Mouse (Mus musculus): Measurements from ENCODE around the gene Rabggta.
A peak's percentile ranks its signal among the peaks of the same experiment; 100 is the strongest.

The Rabggta gene

DNA sequence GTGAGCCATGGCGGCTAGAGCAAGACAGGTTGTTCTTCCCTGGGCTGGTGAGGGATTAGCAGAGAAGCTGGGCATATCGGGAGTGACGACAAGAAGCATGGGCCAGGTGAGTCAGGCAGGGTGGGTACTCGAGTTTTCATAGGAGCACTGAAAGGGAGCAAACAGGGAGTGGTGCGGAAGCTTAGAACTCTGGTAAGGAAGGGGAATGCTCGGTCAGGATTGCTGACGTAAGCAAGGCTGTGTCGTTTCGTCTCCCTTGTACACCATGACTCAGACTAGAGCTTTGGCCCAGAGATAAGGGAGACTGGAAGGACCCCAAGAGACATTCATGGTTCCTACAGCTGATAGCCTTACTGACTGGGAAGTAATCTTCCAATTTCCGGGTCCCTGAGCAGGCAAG lies 11.8 kb upstream of the Rabggta start:
- DNase-seq (ENCODE audit: low read depth, low spot score): no peak

DNA sequence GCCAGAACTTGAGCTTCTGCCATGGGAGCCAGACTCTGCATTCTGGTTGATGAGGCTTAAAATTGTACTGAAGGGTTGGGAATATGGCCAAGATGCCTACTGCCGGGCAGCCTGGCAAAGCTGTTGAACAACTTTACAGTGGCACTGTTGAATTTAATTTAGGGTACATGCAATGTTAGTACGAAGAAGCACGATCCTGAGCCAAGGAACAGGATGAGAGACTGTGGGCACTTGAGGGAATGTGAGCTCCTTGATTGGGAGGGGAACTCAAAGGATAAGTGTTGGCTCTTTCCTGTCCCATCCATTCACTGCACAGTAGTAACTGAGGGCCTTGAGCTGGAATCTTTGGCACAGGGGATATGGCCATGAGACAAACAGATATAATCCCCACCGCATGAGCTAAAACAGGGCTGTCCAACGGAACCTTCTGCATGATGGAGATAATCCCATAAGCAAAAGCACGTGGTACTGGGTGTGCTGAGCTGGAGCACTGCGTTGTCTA lies 8.5 kb upstream of the Rabggta start:
- DNase-seq (ENCODE audit: low read depth, low spot score): no peak

DNA sequence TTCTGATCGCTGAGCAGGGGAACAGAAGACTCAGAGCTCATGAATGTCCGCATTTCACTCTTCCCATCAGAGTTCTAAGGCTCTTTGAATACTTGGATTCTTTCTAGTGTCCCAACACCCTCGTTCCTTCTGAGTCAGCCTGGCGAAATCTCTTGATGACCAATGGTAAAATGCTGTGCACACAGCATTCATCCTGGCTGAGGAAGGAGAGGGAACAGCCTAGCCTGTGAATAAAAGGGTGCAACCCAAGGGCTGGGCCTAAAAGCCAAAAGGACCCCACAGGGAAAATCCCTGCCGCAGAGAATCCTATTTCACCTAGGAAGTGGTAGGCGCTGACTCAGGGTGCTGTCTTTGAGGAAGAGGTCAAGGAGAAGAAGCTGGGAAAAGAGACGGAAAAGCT lies 8.1 kb upstream of the Rabggta start:
- peak; percentile 28 for DNase-seq (ENCODE audit: low read depth, low spot score)

DNA sequence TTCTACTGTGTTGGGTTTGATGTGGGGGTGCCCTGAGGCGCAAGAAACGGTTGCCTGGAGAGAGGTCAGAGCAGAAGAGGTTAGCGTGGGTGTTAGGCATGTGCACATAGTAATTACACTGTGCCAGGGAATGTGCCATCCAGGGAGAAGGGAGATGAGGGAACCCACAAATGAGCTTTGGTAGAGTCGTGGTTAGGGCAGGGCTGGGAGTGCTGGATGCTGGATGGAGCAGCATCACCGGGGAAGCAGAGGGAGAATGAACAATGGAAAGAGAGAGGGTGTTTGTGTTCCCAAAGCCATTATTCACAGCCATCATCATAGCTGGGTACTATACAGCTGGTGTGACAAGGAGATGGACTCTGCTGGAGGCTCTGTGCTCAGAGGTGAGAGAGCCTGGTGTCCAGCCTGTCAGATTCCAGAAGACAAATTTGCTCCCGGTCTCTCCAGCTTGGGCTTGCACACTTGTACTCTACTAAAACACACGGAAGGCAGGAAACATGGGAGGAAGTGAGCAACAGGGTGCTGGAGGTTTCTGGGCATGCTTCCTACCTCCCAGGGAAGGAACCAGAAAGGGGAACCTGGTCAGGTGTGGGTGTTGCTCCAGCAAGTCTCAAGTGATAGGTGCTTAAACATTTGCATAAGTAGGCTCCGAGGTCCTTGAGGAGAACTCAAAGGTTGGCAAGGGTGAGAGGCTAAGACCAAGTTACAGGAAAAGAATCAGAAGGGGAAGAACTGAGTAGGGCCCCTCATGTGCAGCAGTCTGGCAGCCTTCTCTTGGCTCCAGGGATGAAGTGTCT lies 6.0 kb upstream of the Rabggta start:
- DNase-seq (ENCODE audit: low read depth, low spot score): no peak

DNA sequence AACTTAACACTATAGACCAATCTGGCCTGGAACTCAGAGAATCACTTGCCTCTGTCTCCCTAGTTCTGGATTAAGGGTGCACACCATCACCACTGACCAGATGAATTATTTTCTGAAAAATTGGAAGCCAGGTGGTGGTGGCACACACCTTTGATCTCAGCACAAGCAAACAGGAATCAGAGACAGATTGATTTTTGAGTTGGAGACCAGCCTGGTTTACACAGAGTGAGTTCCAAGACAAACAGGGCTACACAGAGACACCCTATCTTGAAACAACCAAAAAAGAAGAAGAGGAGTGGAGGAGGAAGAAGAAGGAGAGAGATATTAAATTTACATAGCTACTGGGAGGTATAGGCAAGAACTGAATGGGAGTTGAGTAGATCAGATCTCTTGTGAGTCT lies 4.2 kb upstream of the Rabggta start:
- no peak for DNase-seq (ENCODE audit: low read depth, low spot score)

DNA sequence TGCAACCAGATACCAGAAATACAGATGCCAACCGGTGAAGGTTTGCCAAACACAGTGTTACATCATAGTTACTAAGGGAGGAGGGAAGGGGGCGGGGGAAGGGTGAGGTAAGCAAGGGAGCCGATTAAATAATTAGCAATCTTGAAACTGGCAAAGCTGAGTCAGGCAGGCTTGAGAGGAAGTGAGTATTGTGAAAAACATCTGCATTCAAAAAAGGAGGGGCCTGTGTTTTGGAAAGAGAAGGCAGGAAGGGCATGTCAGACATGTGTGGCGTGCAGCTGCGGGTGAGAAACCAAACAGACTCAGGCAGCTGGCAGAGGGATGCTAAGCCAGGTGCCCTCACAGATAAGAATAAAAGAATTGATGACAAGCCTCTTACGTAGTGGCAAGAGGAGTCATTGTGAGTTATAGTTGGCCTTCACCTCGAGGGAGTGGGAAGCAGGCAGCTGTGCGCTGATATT lies 2.4 kb upstream of the Rabggta start:
- peak; percentile 83 for DNase-seq (ENCODE audit: low read depth, low spot score)

DNA sequence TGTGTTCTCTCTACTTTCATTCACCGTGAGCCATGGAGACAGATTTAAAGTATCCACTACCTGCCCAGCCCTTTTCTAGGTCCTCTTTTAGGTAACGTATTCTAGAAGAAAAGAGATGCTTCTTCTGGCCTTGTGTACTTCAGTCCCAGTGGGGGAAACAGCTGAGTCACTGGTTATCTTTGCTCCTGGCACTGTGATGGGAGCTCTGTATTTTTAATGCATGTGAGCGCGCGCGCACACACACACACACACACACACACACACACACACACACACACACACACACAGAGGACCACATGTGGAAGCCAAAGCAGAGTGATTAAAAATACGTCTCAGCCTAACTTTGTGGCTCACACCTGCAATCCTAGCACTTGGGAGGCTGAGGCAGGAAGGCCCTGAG lies 1.4 kb upstream of the Rabggta start:
- DNase-seq (ENCODE audit: low read depth, low spot score): no peak

DNA sequence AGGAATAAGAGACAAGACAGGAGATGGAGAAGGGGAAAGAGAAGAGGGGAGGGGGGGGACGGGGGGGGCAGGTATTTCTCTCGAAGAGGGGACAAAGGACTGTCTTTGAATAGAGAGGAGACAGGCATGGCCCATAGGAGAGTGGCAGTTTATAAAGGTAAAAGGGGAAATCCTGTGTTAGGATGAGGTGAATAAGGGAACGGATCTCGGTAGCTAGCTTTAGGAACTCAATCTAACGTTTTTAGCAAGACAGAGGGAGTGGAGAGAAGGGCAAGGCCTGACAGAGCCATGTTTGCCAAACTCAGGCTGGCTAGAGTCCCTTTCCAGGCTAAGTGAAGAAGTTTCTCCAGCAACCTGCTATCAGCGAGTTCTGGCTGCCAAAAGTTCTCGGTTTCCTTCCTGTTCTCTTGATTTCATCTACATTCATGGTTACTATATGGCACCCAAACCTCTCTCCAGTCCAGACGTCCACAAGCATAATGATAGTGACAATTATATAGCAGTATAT lies 429 bp upstream of the Rabggta start:
- DNase-seq (ENCODE audit: low read depth, low spot score): no peak

DNA sequence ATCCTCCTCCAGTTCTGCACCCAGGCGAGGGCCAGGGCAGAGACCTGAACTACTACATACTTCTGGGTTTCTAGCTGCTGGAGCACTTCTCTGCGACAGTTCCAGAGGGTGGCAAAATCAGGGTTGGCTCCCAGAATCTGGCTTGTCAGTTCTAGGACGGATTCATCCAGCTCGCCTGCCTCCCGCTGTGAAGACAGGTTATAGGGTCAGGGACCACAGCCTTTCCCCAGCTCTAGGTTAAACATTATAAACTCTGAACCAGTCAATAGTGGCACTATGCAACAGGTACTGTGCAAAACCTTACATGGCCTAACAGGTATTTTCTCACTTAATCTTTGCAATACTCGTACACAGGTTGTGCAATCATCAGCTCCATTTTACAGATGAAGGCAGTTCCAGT lies 987 bp downstream of the Rabggta start:
- DNase-seq (ENCODE audit: low read depth, low spot score): no peak

DNA sequence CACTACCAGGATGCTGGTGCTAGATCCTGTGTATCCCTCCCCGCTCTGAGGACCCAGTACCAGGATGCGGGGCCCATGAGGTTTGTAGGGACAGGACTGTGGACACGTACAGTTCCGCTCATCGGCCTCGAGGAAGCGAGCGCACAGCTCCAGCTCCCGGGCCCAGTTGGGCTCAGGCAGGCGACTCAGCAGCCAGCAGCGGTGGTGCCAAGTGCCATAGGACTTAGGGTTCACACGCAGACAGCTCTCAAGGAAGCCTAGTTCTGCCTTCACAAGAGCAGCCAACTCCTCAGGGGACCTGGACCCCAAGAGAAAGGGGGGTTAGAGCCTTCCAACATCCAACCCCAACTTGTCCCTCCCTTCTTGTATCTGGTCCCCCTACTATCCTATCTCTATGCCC lies 1.4 kb downstream of the Rabggta start:
- DNase-seq (ENCODE audit: low read depth, low spot score): no peak

DNA sequence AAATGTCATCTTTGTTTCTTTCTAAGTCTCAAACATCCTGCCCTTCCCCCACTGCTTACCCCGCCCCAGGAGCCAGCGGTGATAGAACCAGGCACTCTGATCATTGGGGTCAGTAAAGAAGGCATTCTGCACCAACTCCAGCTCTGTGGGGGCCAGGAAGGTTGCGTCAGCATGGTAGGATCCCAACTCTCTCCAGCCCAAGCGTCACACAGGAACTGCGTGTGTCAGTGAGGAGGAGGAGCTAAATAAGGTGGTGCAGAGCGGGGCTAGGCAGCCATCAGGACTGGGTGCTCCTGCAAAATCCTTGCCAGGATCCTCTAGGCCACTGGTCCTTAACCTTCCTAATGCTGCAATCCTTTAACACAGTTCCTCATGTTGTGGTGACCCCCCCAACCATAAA lies 2.3 kb downstream of the Rabggta start:
- no peak for DNase-seq (ENCODE audit: low read depth, low spot score)

DNA sequence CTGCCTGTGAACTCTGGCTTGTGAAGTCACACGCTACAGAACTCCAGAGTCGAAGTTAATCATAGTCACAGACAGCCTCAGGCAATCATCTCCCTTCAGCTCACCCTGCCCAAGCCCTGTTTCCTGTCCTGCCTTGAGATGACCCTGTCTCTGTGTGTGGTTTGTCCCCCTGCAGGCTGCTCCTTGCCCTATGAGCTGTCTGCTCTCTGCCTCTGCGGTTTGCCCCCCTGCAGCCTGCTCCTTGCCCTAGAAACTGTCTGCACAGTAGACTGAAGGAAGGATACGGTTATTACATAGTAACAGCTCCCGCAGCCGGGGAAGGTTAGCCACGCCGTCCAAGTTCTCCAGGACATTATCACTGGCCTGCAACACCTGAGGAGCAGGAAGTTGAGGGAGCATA lies 5.2 kb downstream of the Rabggta start:
- no peak for DNase-seq (ENCODE audit: low read depth, low spot score)

DNA sequence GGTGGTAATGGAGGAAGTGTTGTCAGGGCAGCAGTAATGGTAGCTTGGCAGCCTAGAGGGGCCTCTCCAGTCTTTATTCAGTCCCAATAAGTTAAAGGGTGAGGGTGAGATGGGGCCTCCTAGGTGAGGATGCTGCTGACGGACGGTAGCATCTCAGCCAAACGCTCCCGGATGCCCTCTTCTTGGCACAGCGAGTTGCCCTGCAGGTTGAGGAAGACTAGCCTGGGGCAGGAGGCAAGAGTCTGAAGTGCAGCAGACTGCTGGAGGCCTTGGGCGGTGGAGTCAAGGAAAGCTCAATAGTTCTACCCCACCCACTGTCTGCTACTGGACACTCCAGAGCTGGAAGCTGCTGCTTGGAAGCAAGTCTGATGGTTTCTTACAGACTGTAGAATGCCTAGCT lies 5.8 kb downstream of the Rabggta start:
- no peak for DNase-seq (ENCODE audit: low read depth, low spot score)

DNA sequence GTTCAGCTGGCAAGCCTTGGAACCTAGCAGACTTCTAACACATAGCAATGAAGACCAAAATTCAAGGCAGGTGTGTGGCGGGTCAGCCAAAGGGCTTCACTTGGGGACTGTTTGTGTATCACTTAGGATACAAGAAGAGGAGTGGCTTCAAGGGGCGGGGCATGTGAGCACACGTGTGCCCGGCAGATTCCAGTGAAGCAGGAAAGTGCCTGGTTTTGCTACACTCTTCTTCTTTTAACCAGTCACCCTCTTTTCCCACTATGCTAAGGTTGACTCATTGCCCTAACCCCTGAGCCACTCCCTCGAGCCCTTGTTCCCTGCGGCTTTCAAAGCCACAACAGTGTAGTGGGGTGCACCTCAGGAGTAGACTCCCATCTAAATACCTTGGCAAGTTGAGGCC lies 7.2 kb downstream of the Rabggta start:
- DNase-seq (ENCODE audit: low read depth, low spot score): peak; percentile 33

DNA sequence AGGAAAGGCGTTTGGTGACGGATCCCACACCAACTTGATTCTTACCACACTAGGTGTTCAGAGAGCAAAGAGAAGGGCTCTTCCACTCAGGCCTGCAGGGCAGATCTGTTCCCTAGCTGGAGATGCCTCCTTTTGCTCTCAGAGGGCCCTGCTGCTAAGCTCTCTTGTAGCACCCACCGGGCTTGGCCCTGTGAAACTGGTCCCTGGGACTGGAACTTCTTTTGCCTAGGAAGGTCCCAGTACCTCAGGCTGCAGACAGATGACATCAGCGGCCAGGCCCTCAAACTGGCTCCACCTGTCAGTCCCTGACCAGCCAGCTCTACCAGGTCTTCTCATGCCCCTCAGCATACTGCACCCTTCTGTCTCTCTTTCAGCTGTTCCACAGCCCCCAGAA lies 8.3 kb downstream of the Rabggta start, which contains the start of gene Tgm1:
Tgm1 (minus strand) TSS at position 198 of the 394 bp plus-strand sequence.
- no peak for DNase-seq (ENCODE audit: low read depth, low spot score)

DNA sequence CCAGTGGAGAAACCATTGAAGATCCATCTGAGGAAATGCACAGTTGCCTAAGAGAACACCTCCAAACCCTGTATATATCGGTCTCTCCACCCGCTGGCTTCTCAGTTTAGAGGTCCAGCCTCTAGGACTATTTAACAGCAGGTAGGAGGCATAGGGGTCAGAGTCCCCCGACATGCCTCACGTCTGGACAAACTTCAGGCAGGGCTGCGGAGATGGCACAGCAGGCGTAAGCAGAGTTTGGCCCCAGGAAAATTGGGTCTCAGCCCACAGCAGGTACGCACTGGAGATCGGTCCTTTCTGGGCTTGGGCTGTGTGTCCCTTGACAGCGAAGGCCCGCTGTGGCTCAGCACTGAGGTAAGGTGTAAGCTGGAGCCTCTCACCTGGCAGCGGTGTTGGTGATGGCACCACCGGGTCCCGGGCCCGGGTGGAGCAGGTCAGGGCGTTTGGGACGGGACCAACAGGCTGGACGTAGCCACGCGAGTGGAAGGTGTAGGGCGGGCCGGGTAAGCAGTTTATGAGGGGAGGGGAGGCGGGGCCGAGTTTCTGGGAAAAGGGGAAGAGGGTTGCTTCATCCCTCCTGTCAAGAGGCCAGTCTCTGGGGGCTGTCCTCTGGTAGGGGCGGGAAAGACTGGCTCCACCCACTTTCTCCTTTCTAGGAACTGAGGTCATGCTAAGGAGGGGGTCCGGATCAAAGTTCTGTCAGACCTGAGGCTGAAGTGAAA lies 8.9 kb downstream of the Rabggta start:
- no peak for DNase-seq (ENCODE audit: low read depth, low spot score)

DNA sequence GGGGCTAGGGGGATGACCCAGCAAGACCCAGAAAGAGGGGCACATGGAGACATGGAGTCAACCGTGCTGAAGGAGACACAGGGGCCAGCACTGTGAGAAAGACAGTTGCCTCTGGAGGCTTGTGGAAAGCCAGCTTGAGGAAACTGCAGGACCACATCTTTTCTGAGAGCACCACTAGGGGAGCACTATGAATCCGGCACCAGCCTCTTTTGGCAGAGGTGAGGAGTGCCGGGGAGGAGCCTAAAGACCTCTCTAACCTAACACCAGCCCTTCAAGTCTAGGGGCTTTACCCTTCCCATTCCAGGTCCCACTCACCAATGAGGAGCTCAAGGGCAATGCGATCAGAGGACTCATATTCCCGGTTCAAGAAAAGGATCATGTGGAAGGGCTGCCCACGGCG lies 10.3 kb downstream of the Rabggta start:
- no peak for DNase-seq (ENCODE audit: low read depth, low spot score)

DNA sequence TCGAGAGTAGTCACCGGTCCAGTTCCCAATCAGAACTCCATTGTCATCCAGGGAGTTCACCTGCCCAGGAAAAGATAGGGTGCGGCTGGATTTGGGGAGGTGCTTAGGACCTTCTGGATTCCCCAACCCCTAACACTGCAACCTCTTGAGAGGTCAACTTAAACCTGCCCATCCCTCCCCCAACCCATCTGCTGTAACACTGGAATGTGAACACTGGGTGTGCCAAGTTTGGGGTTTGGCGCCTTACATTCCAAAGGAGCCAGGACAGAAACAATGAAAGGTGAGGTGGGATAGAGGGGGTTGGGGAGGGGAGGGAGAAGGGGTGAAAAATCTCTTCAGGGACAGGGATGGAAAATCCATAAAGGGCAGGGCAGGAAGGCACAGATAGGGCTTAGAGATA lies 12.6 kb downstream of the Rabggta start:
- no peak for DNase-seq (ENCODE audit: low read depth, low spot score)

DNA sequence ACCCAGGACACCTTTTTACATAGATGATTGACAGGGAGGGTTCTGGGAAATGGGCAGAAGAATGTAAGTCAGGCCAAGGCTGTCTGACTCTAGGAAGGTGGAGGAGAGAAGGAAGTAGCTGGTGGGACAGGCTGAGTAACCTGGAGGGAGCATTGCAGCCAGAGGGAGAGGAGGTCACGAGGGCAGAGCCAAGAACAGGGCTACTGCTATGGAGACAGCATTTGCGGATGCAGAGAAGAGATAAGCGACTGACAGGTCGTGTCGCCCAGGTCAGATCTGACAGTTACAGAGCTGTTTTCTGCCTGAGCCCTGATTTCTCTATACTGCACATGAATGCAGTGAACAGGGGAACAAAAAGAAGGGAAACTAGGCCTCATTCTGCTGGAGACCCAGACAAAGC lies 14.7 kb downstream of the Rabggta start:
- no peak for DNase-seq (ENCODE audit: low read depth, low spot score)

DNA sequence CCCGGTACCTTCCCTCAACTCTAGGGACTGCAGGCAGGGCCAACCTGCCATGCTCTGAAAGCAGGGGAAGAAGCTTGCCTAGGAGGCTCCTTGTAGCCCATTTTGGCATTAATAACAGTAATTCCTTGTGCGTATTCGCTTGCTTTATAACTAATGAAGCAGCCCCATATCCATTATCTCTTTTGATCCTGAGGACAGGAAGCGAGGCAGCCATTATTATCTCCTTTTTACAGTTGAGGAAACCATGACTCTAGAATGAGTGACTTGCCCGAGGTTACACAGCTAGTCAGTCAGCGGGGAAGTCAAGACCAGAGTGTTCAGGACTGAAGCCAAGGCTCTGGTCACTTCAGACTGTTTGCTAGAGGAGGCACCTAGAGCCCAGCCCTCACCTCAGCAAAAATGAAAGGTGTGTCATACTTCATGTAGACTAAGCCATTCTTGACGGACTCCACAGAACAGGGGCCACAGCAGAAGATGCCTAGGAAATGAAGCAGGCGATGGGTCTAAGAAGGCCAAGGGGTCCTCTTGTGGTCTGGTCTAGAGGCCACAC lies 15.9 kb downstream of the Rabggta start:
- DNase-seq (ENCODE audit: low read depth, low spot score): no peak

DNA sequence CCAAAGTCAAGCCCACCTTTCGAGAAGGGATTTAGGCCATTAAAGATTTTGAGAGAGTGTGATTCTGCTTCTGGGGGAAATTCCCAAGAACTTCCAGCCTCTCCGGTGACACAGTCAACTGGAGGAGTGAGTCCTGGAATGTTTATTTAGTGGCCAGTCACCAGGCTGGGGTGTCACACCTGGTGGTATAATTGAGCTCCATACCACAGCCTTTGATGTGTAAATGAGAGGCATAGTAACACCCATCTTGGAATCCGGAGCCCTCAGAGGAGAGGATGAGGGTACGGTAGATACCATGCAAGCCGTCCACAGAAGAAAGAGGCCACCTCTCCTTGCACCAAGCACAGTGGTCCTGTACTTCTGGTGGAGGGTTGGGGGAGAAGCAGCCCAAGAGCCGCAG lies 19.3 kb downstream of the Rabggta start:
- DNase-seq (ENCODE audit: low read depth, low spot score): no peak

DNA sequence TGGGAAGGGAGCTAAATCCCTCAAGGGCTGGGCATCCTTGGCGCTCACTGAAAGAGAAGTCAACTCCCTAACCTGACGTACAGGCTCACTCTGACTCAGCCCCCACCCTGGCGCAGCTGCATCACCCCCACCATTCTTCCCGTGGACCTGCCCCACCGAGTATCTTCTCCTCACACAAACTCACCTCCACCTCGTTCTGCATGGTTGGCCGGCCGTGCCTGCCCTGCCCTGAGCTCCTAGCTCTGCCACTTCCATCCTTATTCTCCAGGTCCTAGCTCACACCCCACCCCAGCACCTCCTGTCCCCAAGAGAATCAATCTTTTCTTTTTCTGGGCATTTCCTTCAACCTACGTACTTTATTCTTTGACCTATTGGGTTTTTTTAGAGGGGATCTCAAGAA lies 20.9 kb downstream of the Rabggta start:
- no peak for DNase-seq (ENCODE audit: low read depth, low spot score)
